In genomic region chr5:90759077-90760065, GRCm38 (mm10) we compare ENCODE assay signal across 8 mouse cellular contexts. TPM values are rescaled to one million over a fixed set of nuclear protein-coding genes. Genes with fewer than 3 reads are reported as not detected.
A peak's percentile ranks its signal among the peaks of the same experiment; 100 is the strongest.
DNase-seq lines count a peak whose midpoint lies in the region; ATAC-seq and TF ChIP-seq lines count a peak whose summit lies in the region.

TSS of gene Cxcl5 (plus strand) at chr5:90759360.

- TF ChIP-seq EP300 in lung, postnatal 0 days (IDR thresholded peaks at IDR 0.05): no peak

- H3K36me3 ChIP-seq in lung, postnatal 0 days (ENCODE audit: insufficient read depth, low read length): no peaks in the 10 kb centered on the region
- H3K36me3 ChIP-seq in hindbrain, embryonic 12.5 days: no peaks in the 10 kb centered on the region
- H3K36me3 ChIP-seq in liver, embryonic 15.5 days (replicated peaks): no peaks in the 10 kb centered on the region

- no peak for ATAC-seq in lung, postnatal 0 days
- ATAC-seq in hindbrain, embryonic 12.5 days (ENCODE audit: low FRiP score): peak; percentile 77
- no peak for ATAC-seq in liver, embryonic 15.5 days (ENCODE audit: insufficient read depth)

- H3K4me3 ChIP-seq in lung, postnatal 0 days (ENCODE audit: low read depth, low read length): no peak within 1 kb of the TSS; the same call in 1 of the 2 replicates
- peak within 1 kb of the TSS; percentile 44 for H3K4me3 ChIP-seq in hindbrain, embryonic 12.5 days
- 0 out of 2 replicates have a peak within 1 kb of the TSS, but pooled peaks have one; percentile 7 for H3K4me3 ChIP-seq in liver, embryonic 15.5 days (replicated peaks)

- peaks cover 6% of the 10 kb centered on the region; the same call in 1 of the 2 replicates for H3K4me1 ChIP-seq in lung, postnatal 0 days (ENCODE audit: insufficient read depth, low read depth, low read length)
- peaks cover 10% of the 10 kb centered on the region for H3K4me1 ChIP-seq in hindbrain, embryonic 12.5 days
- no peaks in the 10 kb centered on the region; the same call in 1 of the 2 replicates for H3K4me1 ChIP-seq in liver, embryonic 15.5 days (replicated peaks)

- no peaks in the 10 kb centered on the region for H3K9me3 ChIP-seq in lung, postnatal 0 days (ENCODE audit: low read length)
- no peaks in the 10 kb centered on the region for H3K9me3 ChIP-seq in hindbrain, embryonic 12.5 days (replicated peaks)
- no peaks in the 10 kb centered on the region for H3K9me3 ChIP-seq in liver, embryonic 15.5 days (replicated peaks)

- no peak for TF ChIP-seq CTCF in lung, postnatal 0 days (IDR thresholded peaks at IDR 0.05)

- no peak within 1 kb of the TSS for H3K9ac ChIP-seq in lung, postnatal 0 days (replicated peaks; ENCODE audit: low read depth)
- H3K9ac ChIP-seq in hindbrain, embryonic 12.5 days: peak within 1 kb of the TSS; percentile 55
- H3K9ac ChIP-seq in liver, embryonic 15.5 days: no peak within 1 kb of the TSS

- H3K27me3 ChIP-seq in lung, postnatal 0 days (replicated peaks; ENCODE audit: insufficient read depth, low read length): peaks cover 10% of the 10 kb centered on the region
- peaks cover 16% of the 10 kb centered on the region for H3K27me3 ChIP-seq in hindbrain, embryonic 12.5 days
- H3K27me3 ChIP-seq in liver, embryonic 15.5 days: peaks cover 17% of the 10 kb centered on the region

- WGBS in lung, postnatal 0 days: 5% methylated on average over 32 of the region's 32 CpGs
- WGBS in hindbrain, embryonic 12.5 days: 4% methylated on average over 32 of the region's 32 CpGs
- 7% methylated on average over 32 of the region's 32 CpGs for WGBS in liver, embryonic 15.5 days (ENCODE audit: insufficient replicate concordance)

- peak within 1 kb of the TSS; percentile 29 for H3K4me2 ChIP-seq in lung, postnatal 0 days (replicated peaks; ENCODE audit: low read depth, low read length)
- H3K4me2 ChIP-seq in hindbrain, embryonic 12.5 days (replicated peaks): peak within 1 kb of the TSS; percentile 80
- peak within 1 kb of the TSS; percentile 29; the same call in 1 of the 2 replicates for H3K4me2 ChIP-seq in liver, embryonic 15.5 days

- H3K27ac ChIP-seq in lung, postnatal 0 days (ENCODE audit: low read length): no peak within 1 kb of the TSS
- no peak within 1 kb of the TSS for H3K27ac ChIP-seq in hindbrain, embryonic 12.5 days
- H3K27ac ChIP-seq in liver, embryonic 15.5 days (replicated peaks): no peak within 1 kb of the TSS

- DNase-seq in lung, postnatal 0 days (ENCODE audit: low spot score): no peak
- DNase-seq in lung, postnatal 4 days: no peak
- peak; percentile 32 for DNase-seq in embryo, embryonic 11.5 days (ENCODE audit: low read depth, low spot score)
- peak; percentile 28 for DNase-seq in right cerebral cortex, postnatal 4 days
- no peak for DNase-seq in urinary bladder, adult 2 months (ENCODE audit: low spot score)
- DNase-seq in spleen, postnatal 4 days (ENCODE audit: low spot score in 2 of 2): no peak

RNA-seq across cellular contexts. Expression of gene Cxcl5, which starts in this region (rescaled TPM):
- 0.26 and 9.8 TPM in 2 replicates for polyA plus RNA-seq in lung, postnatal 0 days (2015; fragmentation: Nextera tagmentation; extraction: Ambion mirVana)
- 0.29 and 0.48 TPM in 2 replicates for polyA plus RNA-seq in hindbrain, embryonic 12.5 days (2016; fragmentation: Nextera tagmentation; extraction: Ambion mirVana)
- polyA plus RNA-seq in liver, embryonic 15.5 days (2015; fragmentation: Nextera tagmentation; extraction: Ambion mirVana): 0.40 and 0.69 TPM in 2 replicates
- 0.04 and 0.10 TPM in 2 replicates for polyA plus RNA-seq in urinary bladder, adult 2 months (2012; rRNA removed)

Comparison
In these comparisons a context has a peak if more than half of its experiments do, and no peak if none do; other contexts are left out.
1. Peak in ATAC-seq, H3K4me3 ChIP-seq, H3K9ac ChIP-seq and H3K4me2 ChIP-seq in hindbrain, embryonic 12.5 days; RNA of the gene not detected or under 1 TPM.
2. DNase-seq: peak in embryo, embryonic 11.5 days (single experiment) and right cerebral cortex, postnatal 4 days (single experiment); none in lung, postnatal 0 days (single experiment), lung, postnatal 4 days (0 of 2), urinary bladder, adult 2 months (single experiment) and spleen, postnatal 4 days (0 of 2).
3. H3K4me2 ChIP-seq: peak in every context shown above with its lines; median percentile 80 in hindbrain, embryonic 12.5 days; 29 in lung, postnatal 0 days; 29 in liver, embryonic 15.5 days.